Mouse (Mus musculus) hindbrain, embryonic 14.5 days (tissue): ENCODE measurements around the gene Hsd3b7. TPM values are rescaled to one million over a fixed set of nuclear protein-coding genes. Genes with fewer than 3 reads are reported as not detected.
A peak's percentile ranks its signal among the peaks of the same experiment; 100 is the strongest.
"Not testable (repeated sequence)": the region's sequence is repeated elsewhere in the genome, so short reads cannot be mapped to it uniquely, and the experiment has no call there.

Source experiments
- ATAC-seq: fragments of 200-750 bp; cut with Nextera tagmentation; 2 replicates; pipeline ENCODE4 v1.8.0; 2017; ENCODE audit warnings: moderate number of reproducible peaks, mild to moderate bottlenecking, moderate TSS enrichment, moderate library complexity; ENCODE audit not compliant: low FRiP score
- DNase-seq: peaks from one replicate; pipeline ENCODE4 v3.0.0-alpha.2; 2015; ENCODE audit warnings: low spot score
- H3K27ac ChIP-seq: fragments of 300-500 bp; sonication (generic); 2 replicates; pipeline ENCODE4 v1.5.1; 2014; ENCODE audit warnings: mild to moderate bottlenecking, moderate library complexity
- H3K27me3 ChIP-seq: fragments of 300-500 bp; sonication (generic); 2 replicates; pipeline ENCODE4 v1.6.1; 2014; ENCODE audit warnings: mild to moderate bottlenecking, low read length, mixed read lengths; ENCODE audit not compliant: control insufficient read depth, insufficient read depth
- H3K36me3 ChIP-seq: fragments of 300-500 bp; sonication (generic); replicated peaks from 2 replicates; pipeline ENCODE4 v1.6.1; 2014; ENCODE audit not compliant: control insufficient read depth, insufficient read depth
- H3K4me1 ChIP-seq: fragments of 300-500 bp; sonication (generic); replicated peaks from 2 replicates; pipeline ENCODE4 v1.6.1; 2014; ENCODE audit warnings: antibody characterized with exemption, low read length, mixed read lengths; ENCODE audit not compliant: control insufficient read depth, insufficient read depth
- H3K4me2 ChIP-seq: fragments of 300-500 bp; sonication (generic); replicated peaks from 2 replicates; pipeline ENCODE4 v1.6.1; 2014; ENCODE audit warnings: mild to moderate bottlenecking, moderate library complexity
- H3K4me3 ChIP-seq: fragments of 300-500 bp; sonication (generic); replicated peaks from 2 replicates; pipeline ENCODE4 v1.5.1; 2014; ENCODE audit warnings: mild to moderate bottlenecking, low read length
- H3K9ac ChIP-seq: fragments of 300-500 bp; sonication (generic); 2 replicates; pipeline ENCODE4 v1.6.1; 2014
- H3K9me3 ChIP-seq: fragments of 300-500 bp; sonication (generic); 2 replicates; pipeline ENCODE4 v1.6.1; 2016; ENCODE audit warnings: low read length; ENCODE audit not compliant: control insufficient read depth
- WGBS: fragments of 180-500 bp; shearing (Covaris S2); extraction: QIAGEN DNeasy Blood & Tissue Kit; methylation state at CpG from one replicate; pipeline ENCODE4 v1.1.7; 2014; 5-methylcytosine and 5-hydroxymethylcytosine counted together
- polyA plus RNA-seq: library from polyadenylated mRNA; unstranded; fragments of >200 nt; fragmentation: Nextera tagmentation; extraction: Ambion mirVana; gene quantifications from 2 replicates; pipeline ENCODE4 v1.2.1, GENCODE M21; 2014

The Hsd3b7 gene
- polyA plus RNA-seq, 1 experiment from 2014 or later = 11.0 TPM

DNA sequence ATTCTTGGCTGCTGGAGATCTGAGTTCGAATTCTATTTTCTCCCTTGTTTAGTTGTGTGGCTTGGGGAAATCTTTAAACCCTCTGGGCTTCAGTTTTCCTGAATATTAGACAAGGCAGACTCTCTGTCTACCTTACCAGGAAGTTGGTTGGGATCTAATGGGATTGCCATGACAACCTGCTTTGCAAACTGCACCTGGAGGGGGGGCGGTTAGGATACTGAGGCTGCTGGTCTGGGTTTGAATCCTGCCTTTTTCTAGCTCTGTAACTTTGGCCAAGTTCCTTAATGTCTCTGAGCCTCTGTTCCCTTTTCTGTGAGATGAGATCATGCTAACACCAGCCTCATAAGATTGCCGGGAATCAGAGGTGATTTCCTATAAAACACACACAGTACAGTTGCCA is 22.1 kb downstream of the Hsd3b7 start:
- Histone ChIP-seq H3K4me2 (peak overlapping the region; percentile 84; the same call in 1 of the 2 replicates), H3K36me3 (peaks cover 3% of the 10 kb centered on the region), H3K27ac (no peak overlapping the region), H3K9me3 (no peaks in the 10 kb centered on the region), H3K4me1 (peaks cover 13% of the 10 kb centered on the region), H3K4me3 (no peak overlapping the region), H3K9ac (0 out of 2 replicates have a peak overlapping the region, but pooled peaks have one; percentile 96), H3K27me3 (no peaks in the 10 kb centered on the region)
- 83% methylated on average over 3 of the region's 3 CpGs for WGBS
- ATAC-seq (no peak), DNase-seq (no peak)

DNA sequence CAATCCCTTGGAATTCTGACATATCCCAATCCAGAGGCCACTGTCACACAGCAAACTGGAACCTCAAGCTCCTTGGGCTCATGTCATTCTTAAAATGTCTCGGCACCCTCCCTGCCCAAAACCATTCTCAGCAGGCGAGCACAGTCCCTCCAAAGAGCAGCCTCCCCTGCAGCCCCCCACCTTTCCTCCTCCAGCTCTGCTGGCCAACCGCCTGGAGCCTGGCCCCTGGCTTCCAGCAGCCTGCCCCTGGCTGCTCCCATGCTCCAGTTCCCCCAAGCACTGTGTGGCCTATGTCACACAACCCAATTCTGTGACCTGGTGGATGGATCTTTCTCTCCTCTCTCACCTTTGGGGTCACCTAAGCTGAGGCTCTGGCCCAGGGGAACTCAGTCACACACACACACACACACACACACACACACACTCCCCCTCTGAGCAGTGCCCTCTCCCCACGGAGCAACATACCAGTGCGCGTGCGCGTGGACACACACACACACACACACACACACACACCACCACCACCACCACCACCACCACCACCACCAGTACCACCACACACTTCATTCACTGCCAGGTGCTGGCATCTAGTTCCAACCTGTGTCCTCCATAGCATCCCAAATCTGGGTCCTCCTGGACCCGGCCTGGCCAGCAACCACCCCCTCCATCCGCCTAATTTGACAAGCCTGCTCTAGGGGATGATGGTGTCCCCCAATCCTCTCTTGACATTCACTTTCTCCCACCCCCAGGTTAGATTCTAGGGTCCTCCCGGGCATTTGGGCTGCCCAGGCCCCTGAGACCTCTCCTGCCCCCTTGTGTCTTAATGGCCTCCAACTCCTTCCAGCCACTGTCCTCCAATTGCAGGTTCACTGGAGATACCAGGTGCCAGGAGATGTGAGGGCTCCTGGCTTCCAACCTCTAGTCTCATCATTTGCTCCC is 23.1 kb downstream of the Hsd3b7 start:
- H3K4me3 ChIP-seq = peak overlapping the region; percentile 85
- H3K4me2 ChIP-seq = peak overlapping the region; percentile 84
- peak overlapping the region; percentile 93 for H3K27ac ChIP-seq
- no peaks in the 10 kb centered on the region for H3K27me3 ChIP-seq
- ATAC-seq = peak; percentile 44
- peak overlapping the region; percentile 96 for H3K9ac ChIP-seq
- peaks cover 13% of the 10 kb centered on the region for H3K4me1 ChIP-seq
- H3K9me3 ChIP-seq = no peaks in the 10 kb centered on the region
- 55% methylated on average over 10 of the region's 11 CpGs for WGBS
- H3K36me3 ChIP-seq = no peaks in the 10 kb centered on the region
- no peak for DNase-seq

DNA sequence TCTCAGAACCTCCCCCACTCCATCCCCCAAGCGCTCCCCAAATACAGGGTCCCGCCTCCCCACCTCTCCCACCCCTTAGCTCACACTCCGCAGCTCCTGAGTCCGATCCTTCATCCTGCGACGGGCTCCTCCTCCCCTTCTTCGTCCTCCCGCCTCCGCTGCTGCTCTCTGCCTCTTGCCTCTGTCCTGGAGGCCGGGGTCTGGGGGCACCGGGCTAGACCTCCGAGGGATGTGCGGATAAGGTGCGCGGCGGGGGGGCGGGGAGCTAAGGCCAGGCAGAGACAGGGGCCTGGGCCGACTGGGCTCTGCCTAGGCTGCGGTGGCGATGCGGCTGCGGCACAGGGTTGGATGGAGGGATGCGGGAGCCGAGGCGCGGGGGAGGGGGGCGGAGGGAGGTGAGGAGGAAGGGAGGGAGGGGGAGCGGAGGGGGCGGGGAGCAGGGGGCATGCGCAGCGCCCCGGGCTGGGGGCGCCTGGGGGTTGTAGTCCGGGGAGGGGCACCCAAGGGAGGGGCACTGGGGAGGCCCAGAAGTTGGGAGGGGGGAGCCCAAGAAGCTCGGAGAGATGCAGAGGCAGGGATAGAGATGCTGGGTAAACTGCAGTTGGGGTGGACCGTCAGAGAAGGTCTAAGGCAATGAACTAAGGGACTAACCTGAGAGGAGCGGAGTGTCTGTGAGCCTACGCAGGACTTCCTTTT is 23.9 kb downstream of the Hsd3b7 start, which contains the start of the genes Stx4a and Stx1b:
Gene Stx4a, plus strand, starts transcription at position 119 of the 696 bp plus-strand sequence.
Gene Stx1b, minus strand, starts transcription at position 374 of the 696 bp plus-strand sequence.
- peak; percentile 89 for ATAC-seq
- peaks cover 13% of the 10 kb centered on the region for H3K4me1 ChIP-seq
- peak within 1 kb of the TSS; percentile 84 for H3K4me2 ChIP-seq
- no peaks in the 10 kb centered on the region for H3K27me3 ChIP-seq
- DNase-seq = peak; percentile 76
- H3K9ac ChIP-seq = peak within 1 kb of the TSS; percentile 96
- H3K36me3 ChIP-seq = no peaks in the 10 kb centered on the region
- WGBS = 3% methylated on average over 32 of the region's 38 CpGs
- peak within 1 kb of the TSS; percentile 93 for H3K27ac ChIP-seq
- peak within 1 kb of the TSS; percentile 85 for H3K4me3 ChIP-seq
- H3K9me3 ChIP-seq = no peaks in the 10 kb centered on the region

DNA sequence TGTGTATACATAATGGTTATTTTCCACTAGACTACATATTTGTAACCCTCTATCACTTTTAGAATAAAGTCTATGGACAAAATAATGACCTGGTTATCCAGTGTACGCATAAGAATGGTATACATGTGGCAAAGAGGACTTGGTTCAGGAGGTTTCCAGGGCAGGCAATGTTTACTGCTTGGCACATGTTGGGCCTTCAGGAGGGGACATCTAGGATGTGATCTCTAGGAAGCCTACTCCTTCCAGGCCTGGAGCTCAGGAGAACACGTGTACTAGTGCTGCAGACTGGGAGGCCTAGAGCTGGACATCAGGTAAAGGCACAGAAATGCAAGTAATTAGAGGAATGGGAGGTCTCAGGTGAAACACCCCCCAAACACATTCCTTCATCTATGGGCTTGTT is 35.1 kb downstream of the Hsd3b7 start:
- Histone ChIP-seq H3K4me3 (no peak overlapping the region), H3K4me1 (no peaks in the 10 kb centered on the region; the same call in 1 of the 2 replicates), H3K4me2 (no peak overlapping the region), H3K36me3 (no peaks in the 10 kb centered on the region), H3K27me3 (no peaks in the 10 kb centered on the region), H3K27ac (no peak overlapping the region), H3K9me3 (no peaks in the 10 kb centered on the region), H3K9ac (no peak overlapping the region)
- no peak for DNase-seq
- WGBS = 90% methylated on average over 2 of the region's 2 CpGs
- no peak for ATAC-seq

DNA sequence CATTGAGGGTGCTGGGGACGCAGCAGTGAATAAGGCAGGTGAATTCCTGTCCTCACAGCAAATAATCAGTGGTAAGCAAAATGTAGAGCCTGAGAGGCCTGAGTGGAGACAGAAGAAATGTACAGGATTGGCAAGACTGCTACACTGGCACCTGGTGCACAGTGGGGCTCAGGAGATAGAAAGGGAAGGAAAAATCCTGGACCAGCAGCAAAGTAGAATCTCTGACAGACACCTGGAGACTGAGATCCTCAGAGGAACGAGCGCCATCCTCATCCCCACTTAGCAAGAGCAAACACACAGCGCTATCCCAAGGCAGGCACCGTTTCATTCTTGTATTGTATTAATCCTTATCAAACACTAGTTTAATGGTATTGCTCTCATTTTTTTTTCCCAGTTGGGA is 37.1 kb downstream of the Hsd3b7 start:
- 90% methylated on average over 5 of the region's 5 CpGs for whole genome bisulfite sequencing
- no peaks in the 10 kb centered on the region for H3K36me3 ChIP-seq
- H3K4me2 ChIP-seq = no peak overlapping the region
- no peaks in the 10 kb centered on the region; the same call in 1 of the 2 replicates for H3K4me1 ChIP-seq
- no peak overlapping the region for H3K27ac ChIP-seq
- ATAC-seq (no peak), DNase-seq (no peak)
- H3K9me3 ChIP-seq = no peaks in the 10 kb centered on the region
- no peaks in the 10 kb centered on the region for H3K27me3 ChIP-seq
- H3K4me3 ChIP-seq = no peak overlapping the region
- H3K9ac ChIP-seq = no peak overlapping the region

DNA sequence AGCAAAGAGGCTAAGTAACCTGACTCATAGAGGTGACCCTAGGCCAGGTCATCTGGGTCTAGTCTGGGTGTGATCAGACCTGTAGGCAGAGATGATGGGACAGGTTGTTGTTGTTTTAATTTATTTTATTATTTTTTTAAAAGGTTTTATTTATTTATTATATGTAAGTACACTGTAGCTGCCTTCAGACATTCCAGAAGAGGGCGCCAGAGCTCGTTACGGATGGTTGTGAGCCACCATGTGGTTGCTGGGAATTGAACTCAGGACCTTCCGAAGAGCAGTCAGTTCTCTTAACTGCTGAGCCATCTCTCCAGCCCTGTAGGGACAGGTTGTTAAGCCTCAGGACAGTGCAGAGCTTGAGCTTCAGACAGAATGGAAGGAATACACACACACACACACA is 37.5 kb downstream of the Hsd3b7 start:
- H3K9ac ChIP-seq, DNase-seq, H3K9me3 ChIP-seq, H3K36me3 ChIP-seq, ATAC-seq, H3K27me3 ChIP-seq, H3K27ac ChIP-seq, H3K4me1 ChIP-seq, H3K4me2 ChIP-seq, H3K4me3 ChIP-seq: not testable (repeated sequence)
- WGBS = 84% methylated on average over 4 of the region's 4 CpGs

DNA sequence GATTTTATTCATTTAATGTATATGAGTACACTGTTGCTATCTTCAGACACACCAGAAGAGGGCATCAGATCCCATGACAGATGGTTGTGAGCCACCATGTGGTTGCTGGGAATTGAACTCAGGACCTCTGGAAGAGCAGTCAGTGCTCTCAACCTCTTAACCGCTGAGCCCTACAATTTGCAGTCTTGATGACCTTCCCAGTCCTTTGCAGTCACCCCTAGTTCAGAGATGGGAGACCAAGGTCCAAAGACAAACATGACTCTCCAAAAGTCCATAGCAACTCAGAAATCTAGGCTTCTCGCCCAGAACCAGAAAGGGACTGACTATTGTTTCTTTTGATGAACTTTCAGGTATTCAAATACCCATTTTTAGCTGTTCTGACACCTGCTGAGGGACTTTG is 39.6 kb downstream of the Hsd3b7 start:
- 72% methylated on average over 2 of the region's 2 CpGs for WGBS
- peak overlapping the region; percentile 95 for H3K4me2 ChIP-seq
- not testable (repeated sequence) for H3K27ac ChIP-seq

DNA sequence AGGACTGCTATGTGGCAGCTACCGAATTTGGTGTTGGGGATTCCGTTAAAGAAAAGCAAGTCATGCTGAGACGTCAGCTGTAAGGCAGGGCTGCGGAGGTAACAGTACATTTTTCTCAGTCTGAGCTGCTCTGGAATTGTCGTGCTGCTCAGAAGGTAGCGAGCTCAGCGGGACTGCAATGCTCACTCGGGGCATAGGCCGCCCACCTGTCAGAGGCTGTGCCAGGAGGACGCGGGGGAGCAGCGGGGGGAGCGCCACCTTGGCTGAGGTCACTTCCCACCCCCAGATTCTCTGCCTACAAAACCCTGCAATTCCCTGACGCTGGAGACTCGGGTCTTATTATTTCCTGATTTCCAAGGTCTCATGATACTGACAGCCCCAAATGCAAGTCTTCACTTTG is 40.5 kb downstream of the Hsd3b7 start:
- DNase-seq (peak; percentile 30), ATAC-seq (peak; percentile 22; the same call in 1 of the 2 replicates)
- peak overlapping the region; percentile 88 for H3K27ac ChIP-seq
- H3K9me3 ChIP-seq = no peaks in the 10 kb centered on the region
- H3K9ac ChIP-seq = peak overlapping the region; percentile 69
- no peaks in the 10 kb centered on the region; the same call in 1 of the 2 replicates for H3K4me1 ChIP-seq
- H3K36me3 ChIP-seq = no peaks in the 10 kb centered on the region
- whole genome bisulfite sequencing = 4% methylated on average over 15 of the region's 15 CpGs
- H3K4me3 ChIP-seq = peak overlapping the region; percentile 53
- no peaks in the 10 kb centered on the region for H3K27me3 ChIP-seq
- H3K4me2 ChIP-seq = peak overlapping the region; percentile 95

More for the DNA sequence above, 39.6 kb downstream of the Hsd3b7 start:
- H3K4me1 ChIP-seq, H3K36me3 ChIP-seq, H3K9ac ChIP-seq, H3K4me3 ChIP-seq, DNase-seq, H3K27me3 ChIP-seq, H3K9me3 ChIP-seq, ATAC-seq: not testable (repeated sequence)
